Mouse (Mus musculus): Measurements from ENCODE around the gene Skida1. TPM values are rescaled to one million over a fixed set of nuclear protein-coding genes. Genes with fewer than 3 reads are reported as not detected.

Skida1 gene
- total RNA-seq, 2 experiments from 2014 or later: 4.8 to 5.7 TPM

- peak; percentile 4 to 6 for DNase-seq
Observed at GRCm38 (mm10) chr2:18041199-18041885, 7.5 kb downstream of the Skida1 start.

GRCm38 (mm10) chr2:18040347-18041160 is 8.3 kb downstream of the Skida1 start:
- intact Hi-C loops (cut with DNase I): no loop called here
- peak in 1 of 2 experiments; percentile 5 for DNase-seq

More at GRCm38 (mm10) chr2:18041199-18041885, 7.5 kb downstream of the Skida1 start:
- intact Hi-C loops (cut with DNase I): no loop called here

- intact Hi-C loops (cut with DNase I): no loop called here
- peak; percentile 34 to 35 for DNase-seq
Observed at GRCm38 (mm10) chr2:18039566-18040290, 9.1 kb downstream of the Skida1 start.

GRCm38 (mm10) chr2:18038895-18039371 is 9.9 kb downstream of the Skida1 start:
- peak; percentile 3 for DNase-seq
- intact Hi-C loops (cut with DNase I): no loop called here

- intact Hi-C loops (cut with DNase I): no loop called here
Observed at GRCm38 (mm10) chr2:18038141-18038752, 10.6 kb downstream of the Skida1 start.

GRCm38 (mm10) chr2:18037491-18037890 is 11.4 kb downstream of the Skida1 start, which contains the start of gene A930004D18Rik:
TSS of gene A930004D18Rik (minus strand) at chr2:18037737.
- DNase-seq: no peak
- intact Hi-C loops (cut with DNase I): no loop called here

More at GRCm38 (mm10) chr2:18038141-18038752, 10.6 kb downstream of the Skida1 start:
- DNase-seq: no peak

- no peak for DNase-seq
- intact Hi-C loops (cut with DNase I): loop anchor here (5.0 kb wide), 1 partner anchor 553 kb away; no protein-coding TSS in a partner anchor
Observed at GRCm38 (mm10) chr2:18034371-18035250, 14.2 kb downstream of the Skida1 start.

GRCm38 (mm10) chr2:18033166-18034108 is 15.4 kb downstream of the Skida1 start:
- intact Hi-C loops (cut with DNase I): loop anchor here (5.0 kb wide), 1 partner anchor 554 kb away; no protein-coding TSS in a partner anchor
- DNase-seq: peak in 1 of 2 experiments; percentile 4

GRCm38 (mm10) chr2:18032538-18032895 is 16.3 kb downstream of the Skida1 start:
- intact Hi-C loops (cut with DNase I): loop anchor here (5.0 kb wide), 1 partner anchor 555 kb away; no protein-coding TSS in a partner anchor
- DNase-seq: peak in 1 of 2 experiments; percentile 28

- peak; percentile 79 to 83 for DNase-seq
- intact Hi-C loops (cut with DNase I): loop anchor here (1.0 to 5.0 kb wide), 2 partner anchors 15 to 555 kb away; no protein-coding TSS in a partner anchor
Observed at GRCm38 (mm10) chr2:18031831-18032537, 16.9 kb downstream of the Skida1 start.

GRCm38 (mm10) chr2:18031271-18031821 is 17.5 kb downstream of the Skida1 start:
- DNase-seq: peak; percentile 70 to 73
- intact Hi-C loops (cut with DNase I): loop anchor here (1.0 to 5.0 kb wide), 2 partner anchors 16 to 556 kb away; no protein-coding TSS in a partner anchor

GRCm38 (mm10) chr2:18030581-18030980 is 18.3 kb downstream of the Skida1 start:
- DNase-seq: peak; percentile 20 to 25
- intact Hi-C loops (cut with DNase I): loop anchor here (5.0 kb wide), 1 partner anchor 557 kb away; no protein-coding TSS in a partner anchor

GRCm38 (mm10) chr2:18029656-18030055 is 19.2 kb downstream of the Skida1 start:
- intact Hi-C loops (cut with DNase I): loop anchor here (1.0 to 10.0 kb wide), 11 partner anchors 26 to 1345 kb away; partner anchors contain the start of genes Dnajc1, Mllt10, Msrb2 and Spag6
- DNase-seq: peak; percentile 5 to 12

- DNase-seq: peak; percentile 96 to 97
- intact Hi-C loops (cut with DNase I): loop anchor here (1.0 to 10.0 kb wide), 11 partner anchors 27 to 1346 kb away; partner anchors contain the start of genes Dnajc1, Mllt10, Msrb2 and Spag6
Observed at GRCm38 (mm10) chr2:18028140-18029021, 20.5 kb downstream of the Skida1 start.

- peak; percentile 97 to 98 for DNase-seq
- intact Hi-C loops (cut with DNase I): loop anchor here (1.0 to 10.0 kb wide), 12 partner anchors 85 to 1347 kb away; partner anchors contain the start of genes Dnajc1, Msrb2 and Spag6
Observed at GRCm38 (mm10) chr2:18027448-18028139, 21.3 kb downstream of the Skida1 start.
